Mouse (Mus musculus) left cerebral cortex, postnatal 4 days (tissue): ENCODE measurements around the gene Gm20873. TPM values are rescaled to one million over a fixed set of nuclear protein-coding genes. Genes with fewer than 3 reads are reported as not detected.
"Not testable (repeated sequence)": the region's sequence is repeated elsewhere in the genome, so short reads cannot be mapped to it uniquely, and the experiment has no call there.

Experiments used
- DNase-seq: peaks from one replicate; pipeline ENCODE4 v3.0.0-alpha.2; 2022
- intact Hi-C: fragments of 180-260 bp; cut with DNase I; formaldehyde crosslinking; loops from one replicate; pipeline ENCODE4 v1.15.1; 2025
- total RNA-seq, 2 experiments: library from RNA; stranded (reverse); gene quantifications; 2 replicates each; pipeline ENCODE4 v1.2.3; 2021

Gm20873 gene
- total RNA-seq, result not detected

DNA sequence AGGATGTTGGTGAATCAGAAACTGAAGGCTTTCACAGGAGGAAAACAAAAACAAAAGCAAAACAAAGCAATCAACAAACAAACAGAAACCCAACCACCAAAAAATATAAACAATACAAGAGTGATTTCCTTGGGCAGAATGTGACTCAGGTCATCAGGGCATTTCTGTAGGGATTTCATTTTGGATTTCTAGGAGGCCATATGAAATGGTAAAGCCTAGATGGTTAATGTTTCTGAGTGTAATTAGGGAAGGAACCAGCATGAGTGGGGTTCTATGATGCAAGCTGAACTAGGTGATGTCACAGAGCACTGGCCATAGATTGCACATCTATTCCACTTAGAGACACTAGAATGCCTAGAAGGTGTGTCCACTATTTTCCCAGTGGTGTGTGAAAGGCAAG is at the start of gene Gm20873:
Gm20873 (plus strand) TSS at position 301 of the 400 bp plus-strand sequence.
- not testable (repeated sequence) for DNase-seq

DNA sequence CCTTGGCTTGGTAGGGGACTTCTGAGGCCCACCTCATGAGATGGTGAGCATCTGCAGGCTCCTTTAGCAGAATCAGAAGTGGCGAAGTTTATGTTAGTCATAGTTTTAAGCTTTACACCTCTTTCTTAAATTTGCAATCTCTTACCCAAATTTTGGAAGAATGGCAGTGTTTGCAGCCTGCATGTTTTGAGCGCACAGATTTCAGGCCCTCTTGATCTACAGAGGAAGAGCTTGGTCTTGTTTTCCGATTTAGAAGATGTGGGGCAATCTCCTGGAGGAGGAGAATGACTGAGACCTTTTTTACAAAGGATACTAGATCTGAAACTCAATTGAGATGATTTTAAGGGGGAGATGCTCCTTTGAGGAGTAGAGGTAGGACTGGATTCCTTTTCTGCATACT is 29.0 kb upstream of the Gm20873 start, which contains the start of gene Gm21746:
Gm21746 (minus strand) TSS at position 101 of the 400 bp plus-strand sequence.
- DNase-seq, intact Hi-C loops: not testable (repeated sequence)

More for the DNA sequence above, at the start of gene Gm20873:
- intact Hi-C loops, result not testable (repeated sequence)

Other genes starting within 250 kb of the Gm20873 start
- not detected for gene Gm21746, start 29.1 kb upstream of the Gm20873 start, total RNA-seq